Mouse (Mus musculus) CD4-positive, CD25-positive, alpha-beta regulatory T cell, adult 4 months (primary cell): Measurements from ENCODE around the gene Cacna1a. TPM values are rescaled to one million over a fixed set of nuclear protein-coding genes. Genes with fewer than 3 reads are reported as not detected.

Experiments used
- polyA plus RNA-seq, 2 experiments: library from polyadenylated mRNA; unstranded; fragments of 100-300 nt; shearing (Covaris generic); gene quantifications; one replicate each; pipeline ENCODE4 v1.2.1; 2017

Cacna1a gene
- polyA plus RNA-seq, 2 experiments from 2014 or later = 8.0 to 11.2 TPM

Other genes starting within 250 kb of the Cacna1a start
- 10 to 100 TPM; 12.7 to 19.2 TPM for gene Cc2d1a, start 240.5 kb upstream of the Cacna1a start, polyA plus RNA-seq
- gene 4930432K21Rik, start 240.4 kb upstream of the Cacna1a start, polyA plus RNA-seq = 1 to 10 TPM; 1.1 to 3.2 TPM
- gene Nanos3, start 203.2 kb upstream of the Cacna1a start, polyA plus RNA-seq = under 1 TPM in 1 of 2 experiments, not detected in 1; 0.81 TPM
- 1 to 10 TPM; 3.3 to 4.3 TPM for gene Zswim4, start 151.4 kb upstream of the Cacna1a start, polyA plus RNA-seq
- 100 to 1,000 TPM; 365 to 370 TPM for gene D8Ertd738e, start 138.7 kb upstream of the Cacna1a start, polyA plus RNA-seq
- gene Mri1, start 131.1 kb upstream of the Cacna1a start, polyA plus RNA-seq = 1 to 10 TPM; 7.2 to 9.5 TPM
- 10 to 100 TPM; 52.0 to 56.6 TPM for gene Ccdc130, start 118.1 kb upstream of the Cacna1a start, polyA plus RNA-seq